Mouse (Mus musculus): Measurements from ENCODE around the gene Lsm7. TPM values are rescaled to one million over a fixed set of nuclear protein-coding genes. Genes with fewer than 3 reads are reported as not detected.
"Not testable (repeated sequence)": the region's sequence is repeated elsewhere in the genome, so short reads cannot be mapped to it uniquely, and the experiment has no call there.

The Lsm7 gene
- polyA plus RNA-seq, 1 experiment = 134 TPM

- no peak for DNase-seq (ENCODE audit: low read depth, low spot score)
- WGBS = 82% methylated on average over 2 of the region's 2 CpGs
Measured at GRCm38 (mm10) chr10:80841685-80842084, 13.3 kb downstream of the Lsm7 start.

DNA sequence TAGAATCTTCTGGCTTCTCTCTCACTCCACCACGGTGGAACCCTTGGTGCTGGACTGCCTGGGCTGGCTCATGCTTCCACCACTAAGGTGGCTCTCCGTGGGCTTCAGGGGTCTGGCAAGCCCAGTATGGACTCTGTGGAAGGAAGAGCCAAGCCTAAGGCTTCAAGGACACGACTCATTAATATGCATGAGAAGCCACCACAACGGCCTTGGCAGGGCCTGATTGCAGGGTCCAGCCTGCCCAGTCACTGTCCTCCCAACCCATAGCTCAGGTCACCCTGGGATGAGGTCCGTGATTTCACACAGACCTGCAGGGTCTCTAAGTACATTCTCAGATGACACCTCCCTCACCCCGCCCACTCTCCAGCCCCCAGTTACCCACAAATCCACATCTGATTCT is 15.2 kb downstream of the Lsm7 start:
- WGBS = 52% methylated on average over 6 of the region's 6 CpGs
- DNase-seq (ENCODE audit: low read depth, low spot score) = no peak

DNA sequence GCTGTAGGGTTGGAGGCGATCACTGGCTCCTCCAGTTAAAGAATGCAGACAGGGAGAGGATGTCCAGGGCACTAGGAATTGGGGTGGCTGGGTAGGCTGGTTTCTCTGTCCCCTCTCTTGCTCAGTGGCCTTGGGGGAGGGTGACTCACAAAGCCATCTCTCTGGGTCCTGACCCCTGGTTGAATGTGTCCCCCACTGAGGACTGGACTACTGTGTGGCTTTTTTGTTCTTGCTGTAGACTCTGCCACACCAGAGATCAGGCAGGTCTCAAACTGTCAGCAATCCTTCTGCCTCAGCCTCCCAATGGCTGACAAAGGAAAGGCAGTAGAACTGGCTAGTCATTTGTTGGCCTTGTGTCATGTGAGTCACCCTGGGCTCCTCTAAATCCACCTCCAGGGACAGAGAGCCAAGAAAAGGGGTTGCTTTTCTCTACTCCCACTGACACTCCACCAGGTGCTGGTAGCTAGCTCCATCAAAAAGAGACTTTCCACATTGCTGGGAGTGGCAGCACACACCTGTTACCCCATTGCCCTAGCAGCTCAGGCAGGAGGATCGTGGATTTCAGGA is 16.6 kb downstream of the Lsm7 start:
- 43% methylated on average over 2 of the region's 2 CpGs for WGBS
- DNase-seq (ENCODE audit: low read depth, low spot score) = no peak

DNA sequence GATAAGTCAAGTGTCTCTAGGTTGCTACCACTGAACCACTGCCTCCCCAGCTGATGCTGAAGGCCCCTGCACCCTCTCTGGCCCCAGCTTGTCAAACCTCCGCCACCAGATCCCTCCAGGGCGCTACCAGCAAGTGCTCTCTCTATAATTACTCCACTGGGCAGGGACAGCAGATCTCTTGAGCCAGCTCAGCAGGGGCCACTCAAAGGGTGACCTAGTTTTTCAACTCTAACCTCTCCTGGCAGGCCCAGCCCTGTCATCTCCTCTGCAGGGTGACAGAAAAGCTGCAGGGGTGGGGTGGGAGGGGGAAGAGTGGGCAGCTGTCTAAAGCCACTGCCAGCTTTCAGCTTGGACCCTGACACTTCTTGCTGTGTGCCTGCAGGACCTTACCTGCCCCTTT is 17.2 kb downstream of the Lsm7 start:
- WGBS = 29% methylated on average over 2 of the region's 2 CpGs

GRCm38 (mm10) chr10:80836949-80837379 is 18.0 kb downstream of the Lsm7 start:
- DNase-seq (ENCODE audit: low read depth, low spot score) = no peak
- WGBS = 43% methylated on average over 7 of the region's 7 CpGs

More for the DNA sequence above, 17.2 kb downstream of the Lsm7 start:
- no peak for DNase-seq (ENCODE audit: low read depth, low spot score)

- DNase-seq (ENCODE audit: low read depth, low spot score) = no peak
- WGBS = 50% methylated on average over 30 of the region's 30 CpGs
Measured at GRCm38 (mm10) chr10:80835617-80836016, 19.4 kb downstream of the Lsm7 start.

GRCm38 (mm10) chr10:80832818-80833217 is 22.2 kb downstream of the Lsm7 start:
- DNase-seq (ENCODE audit: low read depth, low spot score) = no peak
- WGBS = 58% methylated on average over 7 of the region's 7 CpGs

DNA sequence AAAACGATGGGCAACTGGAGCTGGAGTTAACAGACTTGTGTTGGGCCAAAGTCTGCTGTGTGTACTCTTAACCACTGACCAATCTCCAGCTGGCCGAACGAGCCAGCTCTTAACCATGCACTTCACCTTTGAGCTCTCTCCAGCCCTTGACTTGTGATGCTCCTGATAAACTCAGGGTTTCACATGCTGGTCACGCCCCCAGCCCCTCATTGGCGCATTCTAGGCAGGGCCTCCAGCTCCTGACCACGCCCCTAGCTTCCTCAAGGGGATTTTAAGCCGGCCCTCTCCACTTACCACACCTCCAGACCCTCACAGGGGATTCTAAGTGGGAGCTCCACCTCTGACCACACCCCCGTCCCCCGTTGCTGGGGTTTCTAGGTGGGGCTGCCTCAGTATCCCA is 23.9 kb downstream of the Lsm7 start:
- no peak for DNase-seq (ENCODE audit: low read depth, low spot score)
- 20% methylated on average over 9 of the region's 9 CpGs for WGBS

- DNase-seq (ENCODE audit: low read depth, low spot score) = no peak
- 38% methylated on average over 1 of the region's 1 CpGs for WGBS
Measured at GRCm38 (mm10) chr10:80829359-80830278, 25.4 kb downstream of the Lsm7 start.

DNA sequence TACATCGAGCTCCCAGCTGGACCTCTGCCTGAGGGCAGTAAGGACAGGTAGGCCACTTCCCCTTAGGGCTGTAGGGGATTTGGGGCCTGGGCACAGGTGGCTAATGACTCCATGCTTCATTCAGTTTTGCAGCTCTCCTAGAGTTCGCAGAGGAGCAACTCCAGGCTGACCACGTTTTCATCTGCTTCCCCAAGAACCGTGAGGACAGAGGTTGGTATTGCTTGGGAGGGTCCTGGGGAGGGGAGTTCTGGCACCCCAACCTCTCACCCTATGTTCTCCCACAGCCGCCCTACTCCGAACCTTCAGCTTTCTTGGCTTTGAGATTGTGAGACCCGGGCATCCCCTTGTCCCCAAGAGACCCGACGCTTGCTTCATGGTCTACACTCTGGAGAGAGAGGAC is 26.4 kb downstream of the Lsm7 start:
- WGBS = 48% methylated on average over 9 of the region's 9 CpGs
- not testable (repeated sequence) for DNase-seq (ENCODE audit: low read depth, low spot score)

DNA sequence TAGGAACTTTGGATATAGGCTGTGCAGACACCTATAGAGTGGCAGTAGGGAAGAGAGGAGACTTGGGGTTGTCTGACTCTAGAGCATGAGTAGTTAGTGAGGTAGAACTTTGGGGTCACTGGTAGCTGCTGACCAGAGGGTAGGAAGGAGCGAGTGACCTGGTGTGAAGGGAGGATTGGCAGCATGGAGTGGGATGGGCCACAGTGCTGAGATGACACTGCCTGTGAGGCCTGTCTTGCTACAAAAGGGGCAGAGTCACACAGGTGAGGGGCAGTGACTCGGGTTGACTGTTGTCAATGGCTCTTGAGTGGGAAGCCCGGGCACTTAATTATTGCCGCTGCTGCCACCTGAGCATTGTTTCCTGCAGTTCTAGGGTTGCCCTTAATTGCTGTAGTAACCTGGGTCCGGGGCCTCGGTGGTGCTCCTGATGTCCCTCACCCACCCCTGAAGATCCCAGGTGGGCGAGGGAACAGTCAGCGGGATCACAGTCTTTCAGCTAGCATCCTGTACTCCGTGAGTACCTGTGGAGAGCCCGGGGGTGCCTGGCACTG is 27.1 kb downstream of the Lsm7 start:
- no peak for DNase-seq (ENCODE audit: low read depth, low spot score)
- 32% methylated on average over 10 of the region's 10 CpGs for WGBS

GRCm38 (mm10) chr10:80827063-80827869 is 27.7 kb downstream of the Lsm7 start:
- 2% methylated on average over 29 of the region's 29 CpGs for WGBS
- DNase-seq (ENCODE audit: low read depth, low spot score) = no peak

DNA sequence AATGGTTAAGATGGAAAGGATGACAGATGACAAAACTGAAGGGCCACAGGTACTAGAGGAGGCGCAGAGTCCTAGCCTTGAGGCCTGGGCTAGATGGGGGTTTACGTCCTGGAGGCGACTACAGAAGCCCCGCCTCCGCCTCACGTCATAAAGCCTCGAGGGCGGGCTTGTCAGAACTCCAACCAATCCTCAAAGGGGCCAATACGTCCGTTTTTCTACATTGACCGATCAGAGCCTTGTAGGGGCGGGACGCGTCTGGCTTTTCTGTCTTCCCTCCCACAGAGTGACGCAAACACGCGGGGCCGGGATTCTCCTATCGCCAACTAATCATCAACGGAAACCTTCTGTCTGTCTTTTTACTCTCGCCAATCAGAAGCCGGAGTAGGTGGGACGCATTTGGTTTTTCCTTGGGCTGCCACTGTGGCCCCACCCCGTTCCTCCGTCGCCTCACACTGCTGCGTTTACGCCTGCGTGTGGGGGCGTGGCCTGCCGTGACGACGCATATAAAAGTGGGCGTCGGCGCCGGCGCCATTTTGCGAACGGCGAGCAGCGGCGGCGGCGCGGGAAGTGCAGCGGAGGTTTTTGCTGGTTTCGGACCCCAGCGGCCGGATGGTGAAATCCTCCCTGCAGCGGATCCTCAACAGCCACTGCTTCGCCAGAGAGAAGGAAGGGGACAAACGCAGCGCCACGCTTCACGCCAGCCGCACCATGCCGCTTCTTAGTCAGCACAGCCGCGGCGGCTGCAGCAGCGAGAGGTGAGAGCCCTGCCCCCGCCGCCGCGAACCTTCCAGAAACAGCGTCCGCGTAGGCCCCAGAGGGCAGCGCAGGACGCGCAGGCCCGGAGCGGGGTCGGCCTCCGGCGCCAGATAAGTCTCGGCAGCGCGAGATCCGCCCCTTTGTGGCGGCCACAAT is 28.6 kb downstream of the Lsm7 start, which contains the start of gene Oaz1:
Oaz1 (plus strand) TSS at position 506 of the 912 bp plus-strand sequence.
- WGBS = under 1% methylated on average over 73 of the region's 82 CpGs
- peak; percentile 100 for DNase-seq (ENCODE audit: low read depth, low spot score)

GRCm38 (mm10) chr10:80824827-80825226 is 30.2 kb downstream of the Lsm7 start:
- no peak for DNase-seq (ENCODE audit: low read depth, low spot score)
- WGBS = 55% methylated on average over 2 of the region's 2 CpGs

- no peak for DNase-seq (ENCODE audit: low read depth, low spot score)
- WGBS = 34% methylated on average over 8 of the region's 8 CpGs
Measured at GRCm38 (mm10) chr10:80823847-80824643, 31.0 kb downstream of the Lsm7 start.

GRCm38 (mm10) chr10:80823316-80823715 is 31.7 kb downstream of the Lsm7 start:
- 97% methylated on average over 1 of the region's 1 CpGs for WGBS

GRCm38 (mm10) chr10:80822528-80822927 is 32.5 kb downstream of the Lsm7 start:
- 88% methylated on average over 5 of the region's 5 CpGs for WGBS
- DNase-seq (ENCODE audit: low read depth, low spot score) = no peak

More at GRCm38 (mm10) chr10:80823316-80823715, 31.7 kb downstream of the Lsm7 start:
- DNase-seq (ENCODE audit: low read depth, low spot score) = no peak

DNA sequence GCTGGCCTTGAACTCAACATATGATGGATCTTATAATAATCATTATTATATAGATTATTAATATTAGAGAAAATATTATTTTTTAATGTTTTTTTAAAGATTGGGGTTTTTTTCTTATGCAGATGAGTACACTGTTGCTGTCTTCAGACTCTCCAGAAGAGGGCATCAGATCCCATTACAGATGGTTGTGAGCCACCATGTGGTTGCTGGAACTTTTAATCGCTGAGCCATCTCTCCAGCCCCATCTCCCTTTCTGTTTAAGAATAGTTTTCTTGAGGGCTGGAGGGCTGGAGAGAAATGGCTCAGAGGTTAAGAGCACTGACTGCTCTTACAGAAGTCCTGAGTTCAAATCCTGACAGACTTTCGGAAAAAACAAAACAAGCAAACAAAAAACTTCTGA is 33.0 kb downstream of the Lsm7 start:
- WGBS = 42% methylated on average over 2 of the region's 2 CpGs
- no peak for DNase-seq (ENCODE audit: low read depth, low spot score)
